9 mouse cellular contexts compared by ENCODE assay signal in the genomic region with DNA sequence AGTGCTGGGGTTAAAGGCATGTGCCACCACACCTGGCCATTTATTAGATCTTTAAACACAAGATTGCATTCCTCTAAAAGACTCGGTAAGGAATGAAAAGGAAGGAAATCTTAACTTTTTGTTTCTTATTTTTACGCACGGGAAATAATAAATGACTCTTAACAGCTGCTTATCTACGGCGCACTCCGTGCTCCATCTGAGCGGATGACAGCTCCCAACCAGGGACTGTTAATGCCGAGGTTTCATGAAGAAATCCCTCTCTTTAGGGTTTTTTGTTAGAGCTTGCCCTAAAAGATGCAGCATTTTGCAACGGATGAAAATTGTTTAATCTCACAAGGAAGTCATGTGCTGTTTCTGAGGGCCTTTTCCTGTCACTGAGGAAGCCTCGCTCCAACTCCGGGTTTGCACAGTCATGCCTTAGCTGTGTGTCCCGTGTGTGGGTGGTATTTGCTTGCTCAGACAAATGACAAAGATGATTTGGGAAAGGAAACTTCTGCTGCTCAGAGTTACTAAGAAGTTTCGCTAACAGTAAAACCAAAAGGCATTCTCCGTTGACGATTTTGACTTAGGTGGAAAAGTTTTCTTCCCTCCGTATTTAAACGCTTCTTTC. TPM values are rescaled to one million over a fixed set of nuclear protein-coding genes. Genes with fewer than 3 reads are reported as not detected.
DNase-seq lines count a peak whose midpoint lies in the region; ATAC-seq and TF ChIP-seq lines count a peak whose summit lies in the region.
"Had no signal": no experiment of that assay in that cellular context is flagged by ENCODE, and none has a peak within 500 bp of the region (broad histone marks: within the 10 kb centered on the region; RNA-seq: fewer than 3 reads in every experiment).

No protein-coding gene starts in this region.

- no peaks in the 10 kb centered on the region for H3K27me3 ChIP-seq in kidney, postnatal 0 days (ENCODE audit: insufficient read depth, low read length)
- H3K27me3 ChIP-seq in megakaryocyte, embryonic 14.5 days (replicated peaks): no peaks in the 10 kb centered on the region
- H3K27me3 ChIP-seq in midbrain, postnatal 0 days (ENCODE audit: insufficient read depth, low read length): no peaks in the 10 kb centered on the region

- H3K36me3 ChIP-seq in kidney, postnatal 0 days (ENCODE audit: insufficient read depth, low read length): no peaks in the 10 kb centered on the region
- H3K36me3 ChIP-seq in megakaryocyte, embryonic 14.5 days (replicated peaks; ENCODE audit: low read length): peaks cover 29% of the 10 kb centered on the region
- H3K36me3 ChIP-seq in midbrain, postnatal 0 days (ENCODE audit: insufficient read depth, low read length): no peaks in the 10 kb centered on the region

- peak; percentile 97 for ATAC-seq in common myeloid progenitor, adult 5-6 weeks (replicated peaks; ENCODE audit: low read depth, poor library complexity, severe bottlenecking)
- ATAC-seq in kidney, postnatal 0 days (replicated peaks; ENCODE audit: low FRiP score, low read depth): no peak
- no peak for ATAC-seq in midbrain, postnatal 0 days (ENCODE audit: low FRiP score)

- DNase-seq in layer of hippocampus, adult 11-12 months (ENCODE audit: low spot score): peak; percentile 16
- DNase-seq in layer of hippocampus, postnatal 10 days (ENCODE audit: low spot score in 2 of 2): no peak
- peak; percentile 37 for DNase-seq in kidney, postnatal 0 days (ENCODE audit: low spot score)
- no peak for DNase-seq in adrenal gland, adult 18-20 months (ENCODE audit: low spot score in 2 of 2)
- no peak for DNase-seq in midbrain, postnatal 0 days (ENCODE audit: low spot score)
- no peak for DNase-seq in frontal cortex, postnatal 14 days (ENCODE audit: low spot score in 2 of 2)

- peak overlapping the region; percentile 21 for H3K4me2 ChIP-seq in kidney, postnatal 0 days (ENCODE audit: low read length)
- no peak overlapping the region for H3K4me2 ChIP-seq in midbrain, postnatal 0 days (ENCODE audit: low read depth, low read length, poor library complexity, severe bottlenecking)

- no peaks in the 10 kb centered on the region for H3K4me1 ChIP-seq in kidney, postnatal 0 days (replicated peaks; ENCODE audit: insufficient read depth, low read length)
- H3K4me1 ChIP-seq in megakaryocyte, embryonic 14.5 days: peaks cover 47% of the 10 kb centered on the region
- H3K4me1 ChIP-seq in midbrain, postnatal 0 days (ENCODE audit: insufficient read depth, low read length): no peaks in the 10 kb centered on the region

- 54% methylated on average over 17 of the region's 17 CpGs for WGBS in kidney, postnatal 0 days
- 83% methylated on average over 17 of the region's 17 CpGs for WGBS in midbrain, postnatal 0 days

- no peak overlapping the region for H3K4me3 ChIP-seq in kidney, postnatal 0 days (replicated peaks; ENCODE audit: low read depth, low read length)
- H3K4me3 ChIP-seq in megakaryocyte, embryonic 14.5 days (replicated peaks): peak overlapping the region; percentile 88
- no peak overlapping the region for H3K4me3 ChIP-seq in midbrain, postnatal 0 days (ENCODE audit: low read depth, low read length)

- H3K9ac ChIP-seq in kidney, postnatal 0 days (ENCODE audit: low read depth, low read length): no peak overlapping the region
- no peak overlapping the region for H3K9ac ChIP-seq in midbrain, postnatal 0 days (replicated peaks; ENCODE audit: low read length, poor library complexity, severe bottlenecking)

- no peak overlapping the region for H3K27ac ChIP-seq in kidney, postnatal 0 days
- H3K27ac ChIP-seq in midbrain, postnatal 0 days (ENCODE audit: low read depth, low read length): no peak overlapping the region

- H3K9me3 ChIP-seq in kidney, postnatal 0 days (replicated peaks; ENCODE audit: low read length): no peaks in the 10 kb centered on the region
- H3K9me3 ChIP-seq in megakaryocyte, embryonic 14.5 days: no peaks in the 10 kb centered on the region
- H3K9me3 ChIP-seq in midbrain, postnatal 0 days (ENCODE audit: low read length): no peaks in the 10 kb centered on the region

- no peak for TF ChIP-seq CTCF in kidney, postnatal 0 days (IDR thresholded peaks at IDR 0.05; ENCODE audit: low read depth)
- no peak for TF ChIP-seq CTCF in midbrain, postnatal 0 days (IDR thresholded peaks at IDR 0.05)

RNA-seq across cellular contexts. Expression of gene Cd200r1, which starts 13.1 kb away (rescaled TPM):
- total RNA-seq in layer of hippocampus, postnatal 10 days (2021): under 1 TPM; 0.16 to 0.46 TPM
- 4.3 and 5.8 TPM in 2 replicates for total RNA-seq in common myeloid progenitor, adult 5-6 weeks (2017)
- 0.69 and 0.97 TPM in 2 replicates for polyA plus RNA-seq in kidney, postnatal 0 days (2015; fragmentation: Nextera tagmentation; extraction: Ambion mirVana)
- 4.1 TPM in 1 of 2 replicates, not detected in the other for polyA plus RNA-seq in megakaryocyte, embryonic 14.5 days (2012; ENCODE audit: insufficient read depth, low replicate concordance)
- under 1 TPM; 0.46 to 0.51 TPM for total RNA-seq in adrenal gland, adult 18-20 months (2021)
- total RNA-seq in midbrain, postnatal 0 days (2014; rRNA removed): 1.6 TPM in 1 of 2 replicates, not detected in the other
- 0.20 and 0.52 TPM in 2 replicates for polyA plus RNA-seq in midbrain, postnatal 0 days (2015; fragmentation: Nextera tagmentation; extraction: Ambion mirVana)

RNA-seq across cellular contexts. Expression of gene Gtpbp8, which starts 32.5 kb away (rescaled TPM):
- total RNA-seq in layer of hippocampus, postnatal 10 days (2021): 10 to 100 TPM; 25.5 to 29.1 TPM
- total RNA-seq in common myeloid progenitor, adult 5-6 weeks (2017): 9.7 and 18.3 TPM in 2 replicates
- polyA plus RNA-seq in kidney, postnatal 0 days (2015; fragmentation: Nextera tagmentation; extraction: Ambion mirVana): 30.5 and 30.6 TPM in 2 replicates
- 12.5 and 22.7 TPM in 2 replicates for polyA plus RNA-seq in megakaryocyte, embryonic 14.5 days (2012; ENCODE audit: insufficient read depth, low replicate concordance)
- 10 to 100 TPM; 12.1 to 16.1 TPM for total RNA-seq in adrenal gland, adult 18-20 months (2021)
- 42.5 and 46.7 TPM in 2 replicates for total RNA-seq in midbrain, postnatal 0 days (2014; rRNA removed)
- 36.6 and 38.8 TPM in 2 replicates for polyA plus RNA-seq in midbrain, postnatal 0 days (2015; fragmentation: Nextera tagmentation; extraction: Ambion mirVana)

RNA-seq across cellular contexts. Expression of gene Cd200r4, which starts 32.9 kb away (rescaled TPM):
- not detected for total RNA-seq in layer of hippocampus, postnatal 10 days (2021)
- 0.82 and 1.4 TPM in 2 replicates for total RNA-seq in common myeloid progenitor, adult 5-6 weeks (2017)
- polyA plus RNA-seq in kidney, postnatal 0 days (2015; fragmentation: Nextera tagmentation; extraction: Ambion mirVana): 0.07 and 0.18 TPM in 2 replicates
- polyA plus RNA-seq in megakaryocyte, embryonic 14.5 days (2012; ENCODE audit: insufficient read depth, low replicate concordance): not detected in 2 replicates
- total RNA-seq in adrenal gland, adult 18-20 months (2021): under 1 TPM in 1 of 2 experiments, not detected in 1; 0.29 TPM
- total RNA-seq in midbrain, postnatal 0 days (2014; rRNA removed): not detected in 2 replicates
- 0.09 TPM in 2 replicates for polyA plus RNA-seq in midbrain, postnatal 0 days (2015; fragmentation: Nextera tagmentation; extraction: Ambion mirVana)
- total RNA-seq: ES-E14 had no signal

RNA-seq across cellular contexts. Expression of gene Nepro, which starts 54.5 kb away (rescaled TPM):
- 1 to 10 TPM; 4.7 to 5.3 TPM for total RNA-seq in layer of hippocampus, postnatal 10 days (2021)
- total RNA-seq in common myeloid progenitor, adult 5-6 weeks (2017): 22.7 and 25.1 TPM in 2 replicates
- 5.1 and 5.3 TPM in 2 replicates for polyA plus RNA-seq in kidney, postnatal 0 days (2015; fragmentation: Nextera tagmentation; extraction: Ambion mirVana)
- 0.81 and 1.7 TPM in 2 replicates for polyA plus RNA-seq in megakaryocyte, embryonic 14.5 days (2012; ENCODE audit: insufficient read depth, low replicate concordance)
- total RNA-seq in adrenal gland, adult 18-20 months (2021): 10 to 100 TPM; 12.6 to 14.8 TPM
- total RNA-seq in midbrain, postnatal 0 days (2014; rRNA removed): 3.5 and 5.9 TPM in 2 replicates
- polyA plus RNA-seq in midbrain, postnatal 0 days (2015; fragmentation: Nextera tagmentation; extraction: Ambion mirVana): 2.4 and 2.9 TPM in 2 replicates

Comparison
In these comparisons a context has a peak if more than half of its experiments do, and no peak if none do; other contexts are left out.
1. DNase-seq: peak in layer of hippocampus, adult 11-12 months (single experiment) and kidney, postnatal 0 days (single experiment); none in layer of hippocampus, postnatal 10 days (0 of 2), adrenal gland, adult 18-20 months (0 of 2), midbrain, postnatal 0 days (single experiment) and frontal cortex, postnatal 14 days (0 of 2).